Mouse (Mus musculus) kidney, embryonic 14.5 days (tissue): Measurements from ENCODE around the gene Phf6. TPM values are rescaled to one million over a fixed set of nuclear protein-coding genes. Genes with fewer than 3 reads are reported as not detected.

Experiments
- ATAC-seq: fragments of 200-750 bp; cut with Nextera tagmentation; 2 replicates; pipeline ENCODE4 v1.8.0; 2017; ENCODE audit warnings: moderate number of reproducible peaks, mild to moderate bottlenecking, moderate TSS enrichment, moderate library complexity; ENCODE audit not compliant: low FRiP score, low TSS enrichment
- H3K27ac ChIP-seq: fragments of 300-500 bp; sonication (generic); 2 replicates; pipeline ENCODE4 v1.5.1; 2014; ENCODE audit warnings: low read depth, mild to moderate bottlenecking, low read length, moderate library complexity, mixed read lengths
- H3K27me3 ChIP-seq: fragments of 300-500 bp; sonication (generic); 2 replicates; pipeline ENCODE4 v1.6.1; 2014; ENCODE audit warnings: mild to moderate bottlenecking, low read length; ENCODE audit not compliant: control insufficient read depth, insufficient read depth
- H3K36me3 ChIP-seq: fragments of 300-500 bp; sonication (generic); 2 replicates; pipeline ENCODE4 v1.6.1; 2014; ENCODE audit warnings: low read length, mixed read lengths; ENCODE audit not compliant: control insufficient read depth, insufficient read depth
- H3K4me1 ChIP-seq: fragments of 300-500 bp; sonication (generic); 2 replicates; pipeline ENCODE4 v1.6.1; 2014; ENCODE audit warnings: low read length, mixed read lengths; ENCODE audit not compliant: control insufficient read depth, insufficient read depth
- H3K4me2 ChIP-seq: fragments of 300-500 bp; sonication (generic); replicated peaks from 2 replicates; pipeline ENCODE4 v1.6.1; 2014; ENCODE audit warnings: low read depth, mild to moderate bottlenecking, low read length
- H3K4me3 ChIP-seq: fragments of 300-500 bp; sonication (generic); 2 replicates; pipeline ENCODE4 v1.5.1; 2014; ENCODE audit warnings: mild to moderate bottlenecking, low read length
- H3K9ac ChIP-seq: fragments of 300-500 bp; sonication (generic); 2 replicates; pipeline ENCODE4 v1.6.1; 2014; ENCODE audit warnings: low read depth, mild to moderate bottlenecking, low read length, moderate library complexity
- H3K9me3 ChIP-seq: fragments of 300-500 bp; sonication (generic); 2 replicates; pipeline ENCODE4 v1.6.1; 2016; ENCODE audit warnings: low read length; ENCODE audit not compliant: control insufficient read depth
- WGBS: fragments of 180-500 bp; shearing (Covaris S2); extraction: QIAGEN DNeasy Blood & Tissue Kit; methylation state at CpG from one replicate; pipeline ENCODE4 v1.1.7; 2014; 5-methylcytosine and 5-hydroxymethylcytosine counted together
- polyA plus RNA-seq: library from polyadenylated mRNA; unstranded; fragments of >200 nt; fragmentation: Nextera tagmentation; extraction: Ambion mirVana; gene quantifications from 2 replicates; pipeline ENCODE4 v1.2.1, GENCODE M21; 2014

Gene Phf6
- polyA plus RNA-seq, 1 experiment from 2014 or later, result 60.8 TPM

- no peak for ATAC-seq
- 64% methylated on average over 3 of the region's 3 CpGs for WGBS
- no peak overlapping the region for H3K4me3 ChIP-seq
- H3K36me3 ChIP-seq, result peaks cover 9% of the 10 kb centered on the region; the same call in 1 of the 2 replicates
- H3K9ac ChIP-seq, result no peak overlapping the region
- no peak overlapping the region for H3K4me2 ChIP-seq
- H3K9me3 ChIP-seq, result no peaks in the 10 kb centered on the region
- no peaks in the 10 kb centered on the region for H3K27me3 ChIP-seq
- H3K4me1 ChIP-seq, result no peaks in the 10 kb centered on the region
- H3K27ac ChIP-seq, result no peak overlapping the region
Measured at GRCm38 (mm10) chrX:53006062-53006461, 94.0 kb downstream of the Phf6 start.

Other genes with a start within 250 kb of the Phf6 start
- 4.6 and 4.7 TPM in 2 replicates for gene Ccdc160, start 121.1 kb upstream of the Phf6 start, polyA plus RNA-seq
- 156 and 173 TPM in 2 replicates for gene Hprt, start 75.9 kb downstream of the Phf6 start, polyA plus RNA-seq